Mouse (Mus musculus) embryonic facial prominence, embryonic 12.5 days (tissue): ENCODE results near the gene Nfatc2. TPM values are rescaled to one million over a fixed set of nuclear protein-coding genes. Genes with fewer than 3 reads are reported as not detected.

ENCODE experiments used
- ATAC-seq: fragments of 200-750 bp; cut with Nextera tagmentation; 2 replicates; pipeline ENCODE4 v1.8.0; 2017; ENCODE audit not compliant: insufficient number of reproducible peaks, insufficient read depth, low FRiP score, low TSS enrichment
- H3K27ac ChIP-seq: fragments of 300-500 bp; sonication (generic); 2 replicates; pipeline ENCODE4 v1.5.1; 2016; ENCODE audit warnings: mild to moderate bottlenecking
- H3K27me3 ChIP-seq: fragments of 300-500 bp; sonication (generic); 2 replicates; pipeline ENCODE4 v1.6.1; 2016; ENCODE audit warnings: mild to moderate bottlenecking, moderate library complexity
- H3K36me3 ChIP-seq: fragments of 300-500 bp; sonication (generic); 2 replicates; pipeline ENCODE4 v1.6.1; 2016; ENCODE audit warnings: mild to moderate bottlenecking
- H3K4me1 ChIP-seq: fragments of 300-500 bp; sonication (generic); 2 replicates; pipeline ENCODE4 v1.6.1; 2016
- H3K4me2 ChIP-seq: fragments of 300-500 bp; sonication (generic); replicated peaks from 2 replicates; pipeline ENCODE4 v1.6.1; 2016; ENCODE audit warnings: mild to moderate bottlenecking, moderate library complexity
- H3K4me3 ChIP-seq: fragments of 300-500 bp; sonication (generic); 2 replicates; pipeline ENCODE4 v1.5.1; 2016; ENCODE audit warnings: mild to moderate bottlenecking
- H3K9ac ChIP-seq: fragments of 300-500 bp; sonication (generic); 2 replicates; pipeline ENCODE4 v1.6.1; 2016; ENCODE audit warnings: mild to moderate bottlenecking, moderate library complexity
- H3K9me3 ChIP-seq: fragments of 300-500 bp; sonication (generic); 2 replicates; pipeline ENCODE4 v1.6.1; 2016; ENCODE audit warnings: mild to moderate bottlenecking, moderate library complexity
- WGBS: fragments of 180-500 bp; shearing (Covaris S2); methylation state at CpG from one replicate; pipeline ENCODE4 v1.1.7; 2016; 5-methylcytosine and 5-hydroxymethylcytosine counted together
- microRNA-seq: library from miRNA; unstranded; fragments of <30 nt; microRNA quantifications from one replicate; pipeline ENCODE4, GENCODE M21; 2017
- polyA plus RNA-seq: library from polyadenylated mRNA; unstranded; fragments of >200 nt; fragmentation: Nextera tagmentation; extraction: Ambion mirVana; gene quantifications from 2 replicates; pipeline ENCODE4 v1.2.1, GENCODE M21; 2016

Nfatc2 gene
- polyA plus RNA-seq, 1 experiment from 2014 or later = 5.1 TPM

- no peak overlapping the region for H3K9ac ChIP-seq
- H3K9me3 ChIP-seq = peaks cover 3% of the 10 kb centered on the region; the same call in 1 of the 2 replicates
- H3K4me3 ChIP-seq = no peak overlapping the region
- no peaks in the 10 kb centered on the region for H3K36me3 ChIP-seq
- 83% methylated on average over 7 of the region's 7 CpGs for WGBS
- no peaks in the 10 kb centered on the region for H3K27me3 ChIP-seq
- no peak overlapping the region for H3K4me2 ChIP-seq
- ATAC-seq = no peak
- no peak overlapping the region for H3K27ac ChIP-seq
- no peaks in the 10 kb centered on the region for H3K4me1 ChIP-seq
Measured at GRCm38 (mm10) chr2:168432394-168432793, 169.1 kb downstream of the Nfatc2 start.

DNA sequence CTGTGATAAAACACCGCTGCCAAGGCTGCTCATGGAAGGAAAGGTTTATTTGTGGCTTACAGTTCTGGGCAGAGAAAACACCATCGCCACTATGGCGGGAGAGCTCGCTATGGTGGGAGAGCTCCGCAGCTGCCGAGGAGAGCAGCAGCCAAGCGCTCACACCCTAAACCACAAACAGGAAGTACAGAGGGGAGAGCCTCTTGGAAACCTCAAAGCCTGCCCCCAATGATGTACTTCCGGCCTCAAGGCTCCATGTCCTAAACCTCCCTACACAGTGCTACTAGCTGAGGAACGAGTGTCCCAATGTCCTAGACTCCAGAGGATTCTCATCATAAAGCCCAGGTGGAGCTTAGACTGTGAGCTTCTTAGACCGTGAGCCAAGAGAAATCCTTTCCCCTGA, 171.9 kb downstream of the Nfatc2 start:
- no peak overlapping the region for H3K27ac ChIP-seq
- H3K27me3 ChIP-seq = no peaks in the 10 kb centered on the region
- 91% methylated on average over 10 of the region's 10 CpGs for WGBS
- 0 out of 2 replicates have a peak, but pooled peaks cover 3% of the 10 kb centered on the region for H3K4me1 ChIP-seq
- H3K9ac ChIP-seq = no peak overlapping the region
- H3K36me3 ChIP-seq = no peaks in the 10 kb centered on the region
- H3K9me3 ChIP-seq = peaks cover 3% of the 10 kb centered on the region; the same call in 1 of the 2 replicates
- no peak for ATAC-seq
- H3K4me3 ChIP-seq = no peak overlapping the region
- no peak overlapping the region for H3K4me2 ChIP-seq

- 93% methylated on average over 5 of the region's 5 CpGs for WGBS
- Histone ChIP-seq H3K27ac (no peak overlapping the region), H3K4me1 (peaks cover 13% of the 10 kb centered on the region; the same call in 1 of the 2 replicates), H3K27me3 (no peaks in the 10 kb centered on the region), H3K9ac (no peak overlapping the region), H3K9me3 (peaks cover 3% of the 10 kb centered on the region; the same call in 1 of the 2 replicates), H3K4me3 (no peak overlapping the region), H3K4me2 (no peak overlapping the region), H3K36me3 (no peaks in the 10 kb centered on the region)
- ATAC-seq = no peak
Measured at GRCm38 (mm10) chr2:168428375-168428901, 173.0 kb downstream of the Nfatc2 start.

Small RNA genes within 50 kb of the gene (microRNA-seq; reads per million reads assigned to microRNA genes)
- not detected for gene Mir7004

Other genes with a start within 250 kb of the Nfatc2 start
- 24.5 and 28.8 TPM in 2 replicates for gene Atp9a, start 140.8 kb upstream of the Nfatc2 start, polyA plus RNA-seq
- 2.9 and 3.2 TPM in 2 replicates for gene Sall4, start 166.3 kb upstream of the Nfatc2 start, polyA plus RNA-seq